7 mouse cellular contexts compared by ENCODE assay signal in the genomic region with DNA sequence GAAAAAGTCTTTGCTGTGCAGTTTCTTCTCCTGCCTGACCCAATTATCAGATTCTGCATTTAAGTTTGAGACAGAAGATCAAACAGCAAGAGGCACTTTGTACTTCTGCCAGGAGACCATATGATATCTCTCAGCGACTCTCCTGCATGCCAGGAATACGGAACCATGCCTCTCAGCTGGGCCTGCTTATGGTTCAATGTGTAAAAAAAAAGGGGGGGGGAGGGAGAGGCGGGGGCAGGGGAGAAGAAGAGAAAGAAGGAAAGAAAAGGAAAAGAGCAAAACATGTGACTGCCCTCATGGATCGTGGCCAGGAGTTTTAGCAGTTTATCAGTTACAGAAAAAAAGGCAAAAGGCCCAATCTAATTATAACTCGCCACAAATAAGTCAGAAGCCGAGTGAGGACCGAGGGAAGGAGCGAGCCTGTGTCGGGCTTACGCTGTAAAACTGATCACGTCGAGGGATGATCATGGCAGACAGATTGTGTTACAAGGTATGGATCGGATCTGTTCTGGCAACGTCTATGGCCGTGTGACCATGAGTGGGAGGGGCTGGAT.
DNase-seq lines count a peak whose midpoint lies in the region; ATAC-seq and TF ChIP-seq lines count a peak whose summit lies in the region.

No protein-coding gene starts in this region.

- TF ChIP-seq CTCF in lung, embryonic 14.5 days (IDR thresholded peaks at IDR 0.05; ENCODE audit: low read depth) = no peak

- H3K4me2 ChIP-seq in lung, embryonic 14.5 days = peak overlapping the region; percentile 24
- H3K4me2 ChIP-seq in intestine, embryonic 15.5 days (replicated peaks) = no peak overlapping the region
- no peak overlapping the region for H3K4me2 ChIP-seq in hindbrain, embryonic 12.5 days (replicated peaks)

- WGBS in lung, embryonic 14.5 days = 28% methylated on average over 15 of the region's 15 CpGs
- WGBS in intestine, embryonic 15.5 days = 48% methylated on average over 15 of the region's 15 CpGs
- 80% methylated on average over 15 of the region's 15 CpGs for WGBS in hindbrain, embryonic 12.5 days

- no peaks in the 10 kb centered on the region for H3K4me1 ChIP-seq in lung, embryonic 14.5 days (ENCODE audit: insufficient read depth)
- H3K4me1 ChIP-seq in intestine, embryonic 15.5 days (replicated peaks) = 0 out of 2 replicates have a peak, but pooled peaks cover 5% of the 10 kb centered on the region
- H3K4me1 ChIP-seq in hindbrain, embryonic 12.5 days = no peaks in the 10 kb centered on the region

- no peaks in the 10 kb centered on the region for H3K36me3 ChIP-seq in lung, embryonic 14.5 days (ENCODE audit: insufficient read depth)
- H3K36me3 ChIP-seq in intestine, embryonic 15.5 days = no peaks in the 10 kb centered on the region
- H3K36me3 ChIP-seq in hindbrain, embryonic 12.5 days = no peaks in the 10 kb centered on the region

- H3K9me3 ChIP-seq in lung, embryonic 14.5 days (ENCODE audit: low read depth, low read length) = no peaks in the 10 kb centered on the region
- no peaks in the 10 kb centered on the region for H3K9me3 ChIP-seq in intestine, embryonic 15.5 days
- no peaks in the 10 kb centered on the region for H3K9me3 ChIP-seq in hindbrain, embryonic 12.5 days (replicated peaks)

- H3K4me3 ChIP-seq in lung, embryonic 14.5 days (ENCODE audit: low read depth, low read length) = no peak overlapping the region
- H3K4me3 ChIP-seq in intestine, embryonic 15.5 days (replicated peaks) = no peak overlapping the region
- H3K4me3 ChIP-seq in hindbrain, embryonic 12.5 days = no peak overlapping the region

- no peaks in the 10 kb centered on the region for H3K27me3 ChIP-seq in lung, embryonic 14.5 days (ENCODE audit: insufficient read depth, low read length)
- H3K27me3 ChIP-seq in intestine, embryonic 15.5 days (replicated peaks) = no peaks in the 10 kb centered on the region
- no peaks in the 10 kb centered on the region for H3K27me3 ChIP-seq in hindbrain, embryonic 12.5 days

- no peak overlapping the region for H3K9ac ChIP-seq in lung, embryonic 14.5 days
- no peak overlapping the region for H3K9ac ChIP-seq in intestine, embryonic 15.5 days
- no peak overlapping the region for H3K9ac ChIP-seq in hindbrain, embryonic 12.5 days

- peak; percentile 35 to 54 for DNase-seq in kidney, postnatal 4 days
- no peak for DNase-seq in kidney, postnatal 25 days
- DNase-seq in adipocyte (ENCODE audit: low spot score) = peak; percentile 16
- DNase-seq in cerebellum, adult 8-10 months = peak; percentile 12
- peak; percentile 87 for DNase-seq in lung, embryonic 14.5 days

- ATAC-seq in lung, embryonic 14.5 days (ENCODE audit: insufficient read depth) = peak; percentile 65
- no peak for ATAC-seq in intestine, embryonic 15.5 days
- no peak for ATAC-seq in hindbrain, embryonic 12.5 days (ENCODE audit: low FRiP score)

- H3K27ac ChIP-seq in lung, embryonic 14.5 days (ENCODE audit: low read depth) = no peak overlapping the region
- H3K27ac ChIP-seq in intestine, embryonic 15.5 days = no peak overlapping the region
- no peak overlapping the region for H3K27ac ChIP-seq in hindbrain, embryonic 12.5 days

Comparison
In these comparisons a context has a peak if more than half of its experiments do, and no peak if none do; other contexts are left out.
1. DNase-seq: peak in kidney, postnatal 4 days (2 of 2), adipocyte (single experiment), cerebellum, adult 8-10 months (single experiment) and lung, embryonic 14.5 days (single experiment); none in kidney, postnatal 25 days (0 of 2).